Mouse (Mus musculus) erythroblast, embryonic 14.5 days (primary cell): ENCODE data around the gene Sept8.

Experiments
- GATA1 ChIP-seq: IDR thresholded peaks from 2 replicates; pipeline ENCODE4 v1.6.1; 2012; ENCODE audit warnings: low read length, inconsistent platforms, mixed read lengths
- TAL1 ChIP-seq: IDR thresholded peaks from 3 replicates; pipeline ENCODE4 v1.6.1; 2012; ENCODE audit warnings: low read length, inconsistent platforms, mixed read lengths

GRCm38 (mm10) chr11:53489007-53489406, 30.1 kb upstream of the Sept8 start:
- TF ChIP-seq GATA1 (no peak), TAL1 (no peak)
